In the genomic region with DNA sequence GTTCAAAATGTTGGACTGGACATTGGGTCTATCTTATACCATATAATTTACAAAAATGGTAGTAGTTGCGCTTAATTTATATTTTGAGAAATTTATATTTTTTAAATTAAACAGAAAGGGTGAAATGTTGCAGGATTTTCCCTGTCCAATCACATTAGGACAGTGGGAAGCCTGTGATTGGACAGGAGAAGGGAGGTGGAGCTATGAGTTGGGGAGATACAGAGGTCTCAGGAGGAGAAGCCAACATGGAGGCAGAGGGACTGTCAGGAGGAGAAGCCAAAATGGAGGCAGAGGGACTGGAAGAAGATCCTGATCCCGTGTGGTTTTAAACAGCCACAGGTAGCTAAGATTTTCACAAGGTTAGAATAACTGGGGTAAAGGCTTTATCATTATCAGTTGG, we compare ENCODE assay signal across 23 mouse cellular contexts.
"Had no signal": no experiment of that assay in that cellular context is flagged by ENCODE, and none has a peak within 500 bp of the region (broad histone marks: within the 10 kb centered on the region; RNA-seq: fewer than 3 reads in every experiment).

No protein-coding gene starts in this region.

- DNase-seq: gastrocnemius, postnatal 14 days; gastrocnemius, postnatal 36 days; heart, adult 11 months; heart, adult 2 months; heart, postnatal 14 days; heart, postnatal 36 days; kidney, adult 11 months; kidney, adult 2 months; kidney, adult 9 months; kidney, postnatal 14 days; kidney, postnatal 36 days; liver; liver, embryonic 13.5 days had no signal

- H3K27ac ChIP-seq: heart, adult 2 months; heart, embryonic 13.5 days; heart, embryonic 15.5 days; hindbrain, embryonic 13.5 days; hindbrain, embryonic 15.5 days; hindbrain, postnatal 0 days; kidney, embryonic 15.5 days; kidney, postnatal 0 days; left cerebral cortex, adult 2 months; limb, embryonic 10.5 days; limb, embryonic 12.5 days; liver, embryonic 13.5 days had no signal

- H3K27me3 ChIP-seq: heart, embryonic 13.5 days; heart, embryonic 15.5 days; hindbrain, embryonic 13.5 days; hindbrain, embryonic 15.5 days; kidney, embryonic 15.5 days; limb, embryonic 12.5 days; liver, embryonic 13.5 days had no signal

- H3K4me3 ChIP-seq: heart, adult 2 months; heart, embryonic 13.5 days; heart, embryonic 15.5 days; hindbrain, embryonic 13.5 days; hindbrain, embryonic 15.5 days; kidney, embryonic 15.5 days; left cerebral cortex, adult 2 months; limb, embryonic 10.5 days; limb, embryonic 12.5 days; liver, embryonic 13.5 days had no signal

- H3K9me3 ChIP-seq: heart, embryonic 13.5 days; heart, embryonic 15.5 days; hindbrain, embryonic 13.5 days; hindbrain, embryonic 15.5 days; kidney, embryonic 15.5 days; limb, embryonic 10.5 days; limb, embryonic 12.5 days; liver, embryonic 13.5 days had no signal

- H3K9ac ChIP-seq: heart, embryonic 13.5 days; heart, embryonic 15.5 days; hindbrain, embryonic 13.5 days; hindbrain, embryonic 15.5 days; kidney, embryonic 15.5 days; limb, embryonic 12.5 days; liver, embryonic 13.5 days had no signal
